Mouse (Mus musculus): ENCODE data around the gene Lce3f. TPM values are rescaled to one million over a fixed set of nuclear protein-coding genes. Genes with fewer than 3 reads are reported as not detected.

Lce3f gene
- polyA plus RNA-seq, 1 experiment from 2014 or later, result not detected

GRCm38 (mm10) chr3:93031450-93031849 lies 39.4 kb downstream of the Lce3f start:
- H3K4me1 ChIP-seq (ENCODE audit: control insufficient read depth in 2 of 2, insufficient read depth in 2 of 2, low read length in 2 of 2), result no peaks in the 10 kb centered on the region
- no peak overlapping the region for H3K27ac ChIP-seq (replicated peaks in 1 of 2; ENCODE audit: control insufficient read depth in 1 of 2, insufficient read depth in 1 of 2, low read depth in 2 of 2, low read length in 2 of 2)
- no peak for ATAC-seq (ENCODE audit: insufficient number of reproducible peaks, insufficient read depth, low FRiP score, low read depth)
- WGBS, result 45% methylated on average over 5 of the region's 5 CpGs
- no peak overlapping the region for H3K4me2 ChIP-seq (ENCODE audit: low read length)
- H3K4me3 ChIP-seq (ENCODE audit: control insufficient read depth in 1 of 2, insufficient read depth in 1 of 2, low read depth in 1 of 2, low read length in 2 of 2), result no peak overlapping the region
- no peaks in the 10 kb centered on the region for H3K36me3 ChIP-seq (ENCODE audit: control insufficient read depth, insufficient read depth, low read length)
- no peaks in the 10 kb centered on the region for H3K9me3 ChIP-seq (ENCODE audit: control insufficient read depth, low read length)
- H3K9ac ChIP-seq (ENCODE audit: low read length), result no peak overlapping the region
- H3K27me3 ChIP-seq (ENCODE audit: control insufficient read depth, insufficient read depth, low read length), result no peaks in the 10 kb centered on the region

Other genes starting within 250 kb of the Lce3f start
- gene Lce1g, start 239.9 kb upstream of the Lce3f start, polyA plus RNA-seq (2014; fragmentation: Nextera tagmentation; extraction: Ambion mirVana), result not detected in 2 replicates
- gene Lce1h, start 227.2 kb upstream of the Lce3f start, polyA plus RNA-seq (2014; fragmentation: Nextera tagmentation; extraction: Ambion mirVana), result not detected in 2 replicates
- not detected in 2 replicates for gene Lce1i, start 213.3 kb upstream of the Lce3f start, polyA plus RNA-seq (2014; fragmentation: Nextera tagmentation; extraction: Ambion mirVana)
- gene Lce1j, start 201.7 kb upstream of the Lce3f start, polyA plus RNA-seq (2014; fragmentation: Nextera tagmentation; extraction: Ambion mirVana), result not detected in 2 replicates
- gene Lce1k, start 184.3 kb upstream of the Lce3f start, polyA plus RNA-seq (2014; fragmentation: Nextera tagmentation; extraction: Ambion mirVana), result not detected in 2 replicates
- gene Kprp, start 165.0 kb upstream of the Lce3f start, polyA plus RNA-seq (2014; fragmentation: Nextera tagmentation; extraction: Ambion mirVana), result not detected in 2 replicates
- not detected in 2 replicates for gene Lce1l, start 140.9 kb upstream of the Lce3f start, polyA plus RNA-seq (2014; fragmentation: Nextera tagmentation; extraction: Ambion mirVana)
- gene 2310050C09Rik, start 122.0 kb upstream of the Lce3f start, polyA plus RNA-seq (2014; fragmentation: Nextera tagmentation; extraction: Ambion mirVana), result not detected in 2 replicates
- not detected in 2 replicates for gene Lce3a, start 66.0 kb upstream of the Lce3f start, polyA plus RNA-seq (2014; fragmentation: Nextera tagmentation; extraction: Ambion mirVana)
- not detected in 2 replicates for gene Lce3b, start 59.2 kb upstream of the Lce3f start, polyA plus RNA-seq (2014; fragmentation: Nextera tagmentation; extraction: Ambion mirVana)
- gene Lce3c, start 47.7 kb upstream of the Lce3f start, polyA plus RNA-seq (2014; fragmentation: Nextera tagmentation; extraction: Ambion mirVana), result not detected in 2 replicates
- not detected in 2 replicates for gene Lce3d, start 34.8 kb upstream of the Lce3f start, polyA plus RNA-seq (2014; fragmentation: Nextera tagmentation; extraction: Ambion mirVana)
- gene Lce3e, start 25.2 kb upstream of the Lce3f start, polyA plus RNA-seq (2014; fragmentation: Nextera tagmentation; extraction: Ambion mirVana), result not detected in 2 replicates
- not detected in 2 replicates for gene Crct1, start 23.5 kb downstream of the Lce3f start, polyA plus RNA-seq (2014; fragmentation: Nextera tagmentation; extraction: Ambion mirVana)
- not detected in 2 replicates for gene Lce1m, start 26.8 kb downstream of the Lce3f start, polyA plus RNA-seq (2014; fragmentation: Nextera tagmentation; extraction: Ambion mirVana)
- gene Gm4858, start 76.6 kb downstream of the Lce3f start, polyA plus RNA-seq (2014; fragmentation: Nextera tagmentation; extraction: Ambion mirVana), result not detected in 2 replicates
- gene Crnn, start 152.6 kb downstream of the Lce3f start, polyA plus RNA-seq (2014; fragmentation: Nextera tagmentation; extraction: Ambion mirVana), result not detected in 2 replicates
- gene Flg2, start 205.1 kb downstream of the Lce3f start, polyA plus RNA-seq (2014; fragmentation: Nextera tagmentation; extraction: Ambion mirVana), result not detected in 2 replicates